Mouse (Mus musculus): ENCODE results near the gene Traf7. TPM values are rescaled to one million over a fixed set of nuclear protein-coding genes. Genes with fewer than 3 reads are reported as not detected.

Traf7 gene
- total and polyA plus RNA-seq, 2 experiments from 2014 or later, result 82.0 to 168 TPM

GRCm38 (mm10) chr17:24488186-24488661, 39.5 kb downstream of the Traf7 start, which contains the start of gene Caskin1:
Gene Caskin1 (plus strand): TSS chr17:24488601.
- H3K27me3 ChIP-seq (ENCODE audit: insufficient read depth, low read length), result no peaks in the 10 kb centered on the region
- H3K9me3 ChIP-seq (ENCODE audit: low read length), result no peaks in the 10 kb centered on the region
- peaks cover 18% of the 10 kb centered on the region for H3K4me1 ChIP-seq (ENCODE audit: insufficient read depth)
- H3K4me2 ChIP-seq (ENCODE audit: low read depth), result peak within 1 kb of the TSS; percentile 88
- peak; percentile 62 for ATAC-seq
- peak within 1 kb of the TSS; percentile 94 for H3K27ac ChIP-seq (ENCODE audit: low read depth, low read length)
- under 1% methylated on average over 30 of the region's 45 CpGs for WGBS
- H3K9ac ChIP-seq, result peak within 1 kb of the TSS; percentile 94
- no peaks in the 10 kb centered on the region for H3K36me3 ChIP-seq (ENCODE audit: insufficient read depth)
- TF ChIP-seq CTCF (IDR thresholded peaks at IDR 0.05; ENCODE audit: low read depth), result no peak
- DNase-seq, result peak; percentile 64
- peak within 1 kb of the TSS; percentile 82 for H3K4me3 ChIP-seq (ENCODE audit: low read depth, low read length)

- H3K9me3 ChIP-seq (ENCODE audit: low read length), result no peaks in the 10 kb centered on the region
- WGBS, result 43% methylated on average over 11 of the region's 11 CpGs
- no peak for TF ChIP-seq CTCF (IDR thresholded peaks at IDR 0.05; ENCODE audit: low read depth)
- H3K4me1 ChIP-seq (ENCODE audit: insufficient read depth), result peaks cover 14% of the 10 kb centered on the region; the same call in 1 of the 2 replicates
- ATAC-seq, result no peak
- H3K27ac ChIP-seq (ENCODE audit: low read depth, low read length), result 0 out of 2 replicates have a peak overlapping the region, but pooled peaks have one; percentile 29
- no peak overlapping the region for H3K4me2 ChIP-seq (ENCODE audit: low read depth)
- H3K36me3 ChIP-seq (ENCODE audit: insufficient read depth), result no peaks in the 10 kb centered on the region
- DNase-seq, result peak; percentile 59
- no peaks in the 10 kb centered on the region for H3K27me3 ChIP-seq (ENCODE audit: insufficient read depth, low read length)
- peak overlapping the region; percentile 3; the same call in 1 of the 2 replicates for H3K9ac ChIP-seq
- no peak overlapping the region for H3K4me3 ChIP-seq (ENCODE audit: low read depth, low read length)
These were observed 42.5 kb downstream of the Traf7 start for GRCm38 (mm10) chr17:24485090-24485860.

- no peaks in the 10 kb centered on the region for H3K27me3 ChIP-seq (ENCODE audit: insufficient read depth, low read length)
- no peak overlapping the region for H3K4me3 ChIP-seq (ENCODE audit: low read depth, low read length)
- DNase-seq (no peak), ATAC-seq (no peak)
- no peaks in the 10 kb centered on the region for H3K9me3 ChIP-seq (ENCODE audit: low read length)
- no peak for TF ChIP-seq CTCF (IDR thresholded peaks at IDR 0.05; ENCODE audit: low read depth)
- H3K9ac ChIP-seq, result no peak overlapping the region
- 93% methylated on average over 3 of the region's 3 CpGs for WGBS
- H3K27ac ChIP-seq (ENCODE audit: low read depth, low read length), result no peak overlapping the region
- H3K4me1 ChIP-seq (ENCODE audit: insufficient read depth), result peaks cover 8% of the 10 kb centered on the region; the same call in 1 of the 2 replicates
- no peak overlapping the region for H3K4me2 ChIP-seq (ENCODE audit: low read depth)
- no peaks in the 10 kb centered on the region for H3K36me3 ChIP-seq (ENCODE audit: insufficient read depth)
These were observed 44.2 kb downstream of the Traf7 start for GRCm38 (mm10) chr17:24483495-24483894.

GRCm38 (mm10) chr17:24481027-24481815, 46.5 kb downstream of the Traf7 start:
- Histone ChIP-seq H3K27ac (ENCODE audit: low read depth, low read length) (no peak overlapping the region), H3K9me3 (ENCODE audit: low read length) (no peaks in the 10 kb centered on the region), H3K27me3 (ENCODE audit: insufficient read depth, low read length) (no peaks in the 10 kb centered on the region), H3K4me3 (ENCODE audit: low read depth, low read length) (no peak overlapping the region), H3K4me1 (ENCODE audit: insufficient read depth) (peaks cover 8% of the 10 kb centered on the region; the same call in 1 of the 2 replicates), H3K36me3 (ENCODE audit: insufficient read depth) (peaks cover 11% of the 10 kb centered on the region), H3K9ac (no peak overlapping the region), H3K4me2 (ENCODE audit: low read depth) (no peak overlapping the region)
- ATAC-seq, result no peak
- 93% methylated on average over 20 of the region's 20 CpGs for WGBS
- no peak for TF ChIP-seq CTCF (IDR thresholded peaks at IDR 0.05; ENCODE audit: low read depth)
- DNase-seq, result no peak

GRCm38 (mm10) chr17:24480201-24480826, 47.4 kb downstream of the Traf7 start:
- no peaks in the 10 kb centered on the region for H3K9me3 ChIP-seq (ENCODE audit: low read length)
- H3K27me3 ChIP-seq (ENCODE audit: insufficient read depth, low read length), result no peaks in the 10 kb centered on the region
- WGBS, result 43% methylated on average over 3 of the region's 3 CpGs
- DNase-seq (no peak), ATAC-seq (no peak)
- peak; percentile 41 for TF ChIP-seq CTCF (IDR thresholded peaks at IDR 0.05; ENCODE audit: low read depth)
- H3K9ac ChIP-seq, result no peak overlapping the region
- H3K36me3 ChIP-seq (ENCODE audit: insufficient read depth), result peaks cover 20% of the 10 kb centered on the region
- H3K4me1 ChIP-seq (ENCODE audit: insufficient read depth), result peaks cover 8% of the 10 kb centered on the region; the same call in 1 of the 2 replicates
- H3K4me3 ChIP-seq (ENCODE audit: low read depth, low read length), result no peak overlapping the region
- no peak overlapping the region for H3K4me2 ChIP-seq (ENCODE audit: low read depth)
- H3K27ac ChIP-seq (ENCODE audit: low read depth, low read length), result no peak overlapping the region

GRCm38 (mm10) chr17:24479431-24479830, 48.3 kb downstream of the Traf7 start:
- H3K4me2 ChIP-seq (ENCODE audit: low read depth), result no peak overlapping the region; the same call in 1 of the 2 replicates
- no peaks in the 10 kb centered on the region for H3K27me3 ChIP-seq (ENCODE audit: insufficient read depth, low read length)
- WGBS, result 13% methylated on average over 1 of the region's 1 CpGs
- no peak overlapping the region for H3K27ac ChIP-seq (ENCODE audit: low read depth, low read length)
- H3K9me3 ChIP-seq (ENCODE audit: low read length), result no peaks in the 10 kb centered on the region
- peaks cover 29% of the 10 kb centered on the region for H3K36me3 ChIP-seq (ENCODE audit: insufficient read depth)
- TF ChIP-seq CTCF (IDR thresholded peaks at IDR 0.05; ENCODE audit: low read depth), result no peak
- ATAC-seq (no peak), DNase-seq (no peak)
- H3K4me1 ChIP-seq (ENCODE audit: insufficient read depth), result peaks cover 8% of the 10 kb centered on the region; the same call in 1 of the 2 replicates
- H3K4me3 ChIP-seq (ENCODE audit: low read depth, low read length), result peak overlapping the region; percentile 78
- H3K9ac ChIP-seq, result peak overlapping the region; percentile 74; the same call in 1 of the 2 replicates

All from forebrain, postnatal 0 days (tissue).